Mouse (Mus musculus) brain, embryonic 14.5 days (tissue): ENCODE results near the gene Exoc3l4. TPM values are rescaled to one million over a fixed set of nuclear protein-coding genes. Genes with fewer than 3 reads are reported as not detected.

ENCODE experiments used
- DNase-seq: peaks from one replicate; pipeline ENCODE4 v3.0.0-alpha.2; 2011; ENCODE audit warnings: low read depth
- CTCF ChIP-seq: fragments of 200-500 bp; IDR thresholded peaks from 2 replicates; pipeline ENCODE4 v1.5.1; 2012; ENCODE audit warnings: inconsistent platforms, mild to moderate bottlenecking, moderate library complexity, borderline replicate concordance; ENCODE audit not compliant: insufficient read depth, insufficient read length; ENCODE audit errors: extremely low read depth
- POLR2A ChIP-seq: fragments of 200-500 bp; IDR thresholded peaks from 2 replicates; pipeline ENCODE4 v1.6.1; 2012; ENCODE audit warnings: mild to moderate bottlenecking, inconsistent platforms, borderline replicate concordance; ENCODE audit not compliant: poor library complexity, insufficient read depth, insufficient read length, severe bottlenecking; ENCODE audit errors: extremely low read depth
- polyA plus RNA-seq: library from polyadenylated mRNA; depleted of rRNA; stranded (reverse); fragments of >200 nt; gene quantifications from 2 replicates; pipeline ENCODE4 v1.2.3, GENCODE M21; 2012; rRNA removed

Exoc3l4 gene
- polyA plus RNA-seq, 1 experiment, result 3.5 TPM

DNA sequence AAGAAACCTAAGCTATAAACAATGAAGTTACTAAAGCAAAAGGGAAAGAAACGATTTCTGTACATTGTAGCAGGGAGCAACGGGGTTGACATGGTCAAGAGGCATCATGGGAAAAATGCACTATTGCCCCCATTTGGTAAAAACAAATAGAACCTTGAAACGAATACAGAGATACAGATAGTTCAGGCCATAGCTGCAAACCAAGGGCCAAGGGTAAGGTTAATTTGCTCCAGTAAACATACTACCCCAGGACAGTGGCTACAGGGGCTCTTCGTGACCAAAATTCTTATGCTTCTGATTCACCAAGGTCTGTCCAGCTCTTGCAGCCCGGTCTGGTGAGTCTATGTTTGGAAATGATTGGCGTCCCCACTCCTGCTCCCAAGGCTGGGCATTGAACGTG is 46.8 kb downstream of the Exoc3l4 start:
- no peak for TF ChIP-seq CTCF
- no peak for TF ChIP-seq POLR2A
- DNase-seq, result no peak

DNA sequence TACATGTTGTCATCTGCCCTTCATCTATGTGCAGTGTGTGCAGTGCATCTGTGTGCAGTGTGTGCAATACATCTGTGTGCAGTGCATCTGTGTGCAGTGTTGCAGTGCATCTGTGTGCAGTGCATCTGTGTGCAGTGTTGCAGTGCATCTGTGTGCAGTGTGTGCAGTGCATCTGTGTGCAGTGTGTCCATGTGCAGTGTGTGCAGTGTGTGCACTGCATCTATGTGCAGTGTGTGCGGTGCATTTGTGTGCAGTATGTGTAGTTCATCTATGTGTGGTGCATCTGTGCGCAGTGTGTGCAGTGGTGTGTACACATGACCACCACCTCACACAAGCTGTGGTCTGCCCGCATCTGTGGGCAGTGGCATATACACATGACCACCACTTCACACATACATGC is 49.6 kb downstream of the Exoc3l4 start:
- TF ChIP-seq POLR2A, result no peak
- TF ChIP-seq CTCF, result no peak
- no peak for DNase-seq

DNA sequence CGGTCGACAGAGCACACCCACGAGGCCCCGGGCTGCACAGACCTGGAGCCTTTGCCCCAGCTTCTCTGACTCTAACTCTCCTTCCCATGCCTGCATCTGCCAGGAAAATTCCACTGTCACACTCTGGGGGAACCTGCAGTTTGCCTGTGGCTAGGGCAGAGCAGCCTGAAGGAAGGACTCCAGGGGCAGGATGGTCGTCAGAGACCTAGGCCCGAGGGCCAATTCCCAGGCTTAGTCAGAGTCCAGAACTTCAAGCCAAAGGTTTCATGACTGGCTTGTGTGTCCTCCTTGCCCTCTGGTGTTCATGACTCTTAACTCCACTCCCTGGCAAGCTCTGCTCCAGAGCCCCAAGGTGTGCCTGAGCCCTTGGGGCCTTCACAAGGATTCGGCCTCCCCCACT is 51.4 kb downstream of the Exoc3l4 start:
- TF ChIP-seq CTCF (no peak), POLR2A (no peak)

DNA sequence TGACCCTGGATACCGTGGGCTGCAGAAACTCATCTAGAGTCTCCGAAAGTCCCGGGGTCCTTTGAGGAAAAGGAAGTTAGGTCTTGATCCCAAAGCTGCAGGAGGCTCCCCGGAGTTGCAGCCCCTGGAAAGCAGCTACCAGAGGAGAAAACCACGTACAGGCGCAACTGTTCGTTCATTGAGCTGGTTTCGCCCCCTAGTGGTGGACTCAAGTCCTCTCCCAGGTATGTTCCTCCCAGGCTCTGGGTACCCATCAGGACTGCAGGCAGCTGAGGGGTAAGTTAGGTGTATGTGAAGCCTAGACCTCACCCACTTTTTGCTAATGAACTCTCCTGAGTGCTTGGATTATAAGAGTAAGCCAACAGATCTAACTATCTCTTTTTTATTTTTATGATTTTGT is 52.7 kb downstream of the Exoc3l4 start:
- DNase-seq, result peak; percentile 85
- TF ChIP-seq POLR2A, result no peak
- TF ChIP-seq CTCF, result peak; percentile 90

More for the DNA sequence above, 51.4 kb downstream of the Exoc3l4 start:
- DNase-seq, result no peak

DNA sequence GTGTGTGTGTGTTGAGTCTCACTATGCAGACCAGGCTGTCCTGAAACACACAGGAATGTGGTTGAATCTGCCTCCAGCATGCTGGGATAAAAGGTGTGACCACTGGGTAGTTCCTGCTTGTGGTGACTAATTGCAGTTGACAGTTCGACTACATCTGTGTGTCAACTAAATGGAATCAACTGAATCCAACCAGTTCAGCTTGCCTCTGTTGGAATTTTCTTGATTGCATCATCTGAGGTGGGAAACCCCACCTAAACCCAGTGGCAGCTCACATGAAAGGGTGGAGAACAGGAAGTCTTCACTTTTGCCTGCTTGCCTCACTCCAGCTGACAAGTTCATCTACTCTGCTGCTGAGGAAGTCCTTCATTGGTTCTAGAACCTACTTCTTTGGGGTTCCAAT is 54.3 kb downstream of the Exoc3l4 start:
- TF ChIP-seq POLR2A (no peak), CTCF (no peak)
- DNase-seq, result no peak

DNA sequence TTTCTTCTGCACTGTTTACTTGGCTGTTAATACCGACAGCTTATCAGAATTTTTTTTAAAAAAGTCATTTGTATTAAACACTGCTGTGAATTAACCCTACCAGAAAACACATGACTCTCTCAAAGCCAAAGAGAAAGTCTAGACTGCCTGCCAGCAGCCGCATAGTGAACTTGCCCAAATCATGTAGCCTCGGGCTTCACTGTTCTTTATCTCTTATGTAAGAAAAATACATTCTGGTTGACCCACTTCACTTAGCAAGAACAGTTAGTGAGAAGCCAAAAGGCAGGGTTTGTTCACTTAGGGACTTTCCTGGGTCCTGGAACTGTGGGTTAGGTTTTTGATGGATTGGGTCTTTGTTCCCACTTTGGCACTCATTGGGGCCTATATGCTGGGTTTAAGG is 54.9 kb downstream of the Exoc3l4 start:
- DNase-seq, result no peak
- TF ChIP-seq POLR2A (no peak), CTCF (no peak)

DNA sequence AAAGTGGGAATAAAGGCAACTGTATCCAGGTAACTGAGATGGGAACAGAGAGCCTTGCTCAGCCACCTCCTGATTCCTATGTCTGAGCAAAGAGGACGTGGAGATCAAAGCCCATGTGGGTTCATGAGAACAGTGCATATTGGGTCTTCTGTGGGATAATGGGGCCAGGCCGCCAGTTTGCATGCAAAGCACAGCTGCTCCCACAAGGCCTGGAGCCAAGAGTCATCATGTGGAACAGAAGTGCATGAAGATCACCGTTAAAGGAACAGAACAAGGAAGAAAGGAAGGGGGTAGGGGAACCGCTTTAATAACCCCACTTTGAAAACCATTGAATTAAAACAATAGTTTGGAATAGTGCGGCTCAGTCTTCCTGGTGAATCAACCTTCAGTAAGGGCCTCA is 56.1 kb downstream of the Exoc3l4 start:
- DNase-seq, result peak; percentile 65
- TF ChIP-seq POLR2A (no peak), CTCF (no peak)

DNA sequence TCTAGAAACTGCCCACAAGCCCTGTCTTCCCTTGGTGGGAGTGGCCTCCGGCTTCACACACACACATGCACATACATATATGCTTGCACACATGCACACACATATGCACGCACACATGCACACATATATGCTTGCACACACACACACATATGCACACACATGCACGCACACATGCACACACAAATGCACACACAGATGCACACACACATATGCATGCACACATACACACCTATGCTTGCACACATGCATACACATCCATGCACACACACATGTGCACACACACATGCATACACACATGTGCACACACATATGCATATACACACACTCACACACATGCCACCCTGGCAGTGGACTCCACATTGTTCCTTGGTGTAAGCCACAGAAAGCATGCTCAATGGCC is 57.6 kb downstream of the Exoc3l4 start:
- DNase-seq, result no peak
- TF ChIP-seq POLR2A (no peak), CTCF (no peak)

DNA sequence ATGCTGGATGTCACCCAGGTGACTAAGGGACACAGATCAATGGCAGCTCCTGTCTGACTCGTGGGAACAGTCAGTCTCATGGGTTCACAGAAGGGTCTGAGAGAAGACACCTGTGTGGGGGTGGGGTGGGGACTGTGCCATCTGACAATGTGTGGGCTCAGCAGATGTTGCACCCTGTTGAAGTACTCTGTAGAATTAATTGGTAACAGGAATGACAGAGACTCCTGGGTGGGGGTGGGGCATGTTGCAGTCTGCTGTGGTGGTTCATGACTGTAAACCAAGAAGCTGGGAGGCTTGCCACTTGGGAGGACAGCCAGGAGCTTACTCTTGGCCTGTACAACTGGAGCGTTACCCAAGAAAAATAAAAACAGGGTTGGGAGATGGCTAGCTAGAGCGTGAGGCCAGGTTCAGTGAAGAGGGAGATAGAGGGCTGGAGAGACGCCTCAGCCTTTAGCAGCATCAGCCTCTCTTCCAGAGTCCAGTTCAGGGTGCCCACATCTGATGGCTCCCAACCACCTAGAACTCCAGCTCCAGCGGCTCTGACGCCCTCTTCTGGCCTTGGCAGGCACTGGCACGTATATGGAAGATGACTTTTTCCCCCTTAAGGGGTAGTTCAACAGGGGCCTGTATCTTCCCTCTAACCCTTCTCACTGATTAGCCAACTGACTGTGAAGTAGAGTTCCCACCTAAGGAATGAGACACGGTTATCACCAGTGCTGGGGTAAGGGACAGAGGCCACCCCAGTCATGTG is 58.3 kb downstream of the Exoc3l4 start:
- peak; percentile 25; the same call in 1 of the 2 replicates for TF ChIP-seq CTCF
- no peak for TF ChIP-seq POLR2A
- peak; percentile 76 for DNase-seq

DNA sequence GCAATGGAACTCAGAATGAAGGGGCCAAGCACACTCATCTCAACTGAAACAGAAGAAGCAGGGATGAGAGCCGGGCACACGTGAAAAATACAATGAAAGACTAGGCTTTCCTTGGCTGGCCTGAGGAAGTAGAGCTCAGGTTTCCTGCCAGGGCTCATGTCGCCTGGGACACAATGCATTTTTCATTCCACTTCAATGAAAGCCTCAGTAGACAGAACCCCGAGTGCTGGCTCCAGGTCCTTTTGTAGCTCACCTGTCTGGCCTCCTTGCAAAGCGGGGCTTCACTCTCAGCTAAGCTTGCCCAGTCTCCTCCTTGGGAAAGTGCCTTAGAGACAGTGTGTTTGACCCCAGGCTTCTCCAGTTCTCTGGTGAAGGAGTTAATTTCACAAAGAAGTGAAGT is 62.1 kb downstream of the Exoc3l4 start:
- no peak for TF ChIP-seq POLR2A
- no peak for TF ChIP-seq CTCF
- no peak for DNase-seq

DNA sequence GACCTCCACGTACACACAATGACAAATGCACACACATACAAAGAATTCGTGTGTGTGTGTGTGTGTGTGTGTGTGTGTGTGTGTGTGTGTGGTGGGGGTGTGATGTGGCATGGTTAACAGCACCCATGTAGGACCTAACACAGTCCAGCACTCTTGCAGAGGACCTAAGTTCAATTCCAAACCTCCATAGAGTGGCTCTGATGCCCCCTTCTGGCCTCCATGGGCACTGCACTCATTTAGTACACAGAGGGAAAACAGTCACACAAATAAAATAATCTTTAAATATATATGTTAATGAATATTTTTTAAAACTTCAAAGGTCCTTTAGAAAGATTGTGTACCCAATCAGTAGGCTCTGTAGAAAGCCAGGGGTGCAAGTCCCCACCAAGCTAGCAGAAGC is 63.1 kb downstream of the Exoc3l4 start:
- DNase-seq, result no peak

More for the DNA sequence above, 63.1 kb downstream of the Exoc3l4 start:
- TF ChIP-seq CTCF (peak; percentile 63; the same call in 1 of the 2 replicates), POLR2A (no peak)

Other genes with a start within 250 kb of the Exoc3l4 start
- gene 4930595D18Rik, start 232.5 kb upstream of the Exoc3l4 start, polyA plus RNA-seq, result 0.20 and 0.29 TPM in 2 replicates
- gene Amn, start 145.9 kb upstream of the Exoc3l4 start, polyA plus RNA-seq, result 6.7 and 7.9 TPM in 2 replicates
- gene Cdc42bpb, start 39.3 kb upstream of the Exoc3l4 start, polyA plus RNA-seq, result 236 and 250 TPM in 2 replicates
- 0.46 and 0.93 TPM in 2 replicates for gene Lbhd2, start 10.2 kb upstream of the Exoc3l4 start, polyA plus RNA-seq
- 1.6 and 1.7 TPM in 2 replicates for gene Tnfaip2, start 25.5 kb downstream of the Exoc3l4 start, polyA plus RNA-seq
- 2.3 and 2.7 TPM in 2 replicates for gene Gm266, start 68.8 kb downstream of the Exoc3l4 start, polyA plus RNA-seq
- gene Eif5, start 121.0 kb downstream of the Exoc3l4 start, polyA plus RNA-seq, result 147 and 167 TPM in 2 replicates
- gene Mark3, start 157.5 kb downstream of the Exoc3l4 start, polyA plus RNA-seq, result 100 and 112 TPM in 2 replicates